Mouse (Mus musculus) erythroid progenitor cell, adult 5-6 weeks (primary cell): ENCODE data around the gene Pick1. TPM values are rescaled to one million over a fixed set of nuclear protein-coding genes. Genes with fewer than 3 reads are reported as not detected.

Source experiments
- total RNA-seq, 2 experiments: library from RNA; stranded (forward) in 1 of 2; stranded (reverse) in 1 of 2; fragments of 150-400 nt in 1 of 2; fragments of 186-747, 209-891 nt in 1 of 2; gene quantifications; 2 replicates each; pipeline versions ENCODE4 v1.2.3 to v1.2.4; 2015 to 2017; ENCODE audit warnings: low replicate concordance in 2 of 2

The Pick1 gene
- total RNA-seq, 2 experiments from 2014 or later, result 3.4 TPM; not detected in 1

Other genes with a start within 250 kb of the Pick1 start
- gene H1f0, start 200.7 kb upstream of the Pick1 start, total RNA-seq (2015; ENCODE audit: low replicate concordance), result 13.7 and 21.4 TPM in 2 replicates
- gene H1f0, start 200.7 kb upstream of the Pick1 start, total RNA-seq (2017; ENCODE audit: low replicate concordance), result 16.7 and 19.7 TPM in 2 replicates
- gene Galr3, start 187.3 kb upstream of the Pick1 start, total RNA-seq (2015; ENCODE audit: low replicate concordance), result not detected in 2 replicates
- gene Galr3, start 187.3 kb upstream of the Pick1 start, total RNA-seq (2017; ENCODE audit: low replicate concordance), result not detected in 2 replicates
- gene Ankrd54, start 166.3 kb upstream of the Pick1 start, total RNA-seq (2015; ENCODE audit: low replicate concordance), result 64.9 and 75.0 TPM in 2 replicates
- gene Ankrd54, start 166.3 kb upstream of the Pick1 start, total RNA-seq (2017; ENCODE audit: low replicate concordance), result 37.3 and 66.5 TPM in 2 replicates
- gene Eif3l, start 154.0 kb upstream of the Pick1 start, total RNA-seq (2015; ENCODE audit: low replicate concordance), result 50.1 and 69.2 TPM in 2 replicates
- gene Eif3l, start 154.0 kb upstream of the Pick1 start, total RNA-seq (2017; ENCODE audit: low replicate concordance), result 47.1 and 47.9 TPM in 2 replicates
- 0.72 TPM in 1 of 2 replicates, not detected in the other for gene Micall1, start 120.3 kb upstream of the Pick1 start, total RNA-seq (2015; ENCODE audit: low replicate concordance)
- gene Micall1, start 120.3 kb upstream of the Pick1 start, total RNA-seq (2017; ENCODE audit: low replicate concordance), result 1.7 and 4.1 TPM in 2 replicates
- 15.1 and 32.7 TPM in 2 replicates for gene Polr2f, start 88.2 kb upstream of the Pick1 start, total RNA-seq (2015; ENCODE audit: low replicate concordance)
- 17.0 and 20.3 TPM in 2 replicates for gene Polr2f, start 88.2 kb upstream of the Pick1 start, total RNA-seq (2017; ENCODE audit: low replicate concordance)
- not detected in 2 replicates for gene 1700088E04Rik, start 87.9 kb upstream of the Pick1 start, total RNA-seq (2015; ENCODE audit: low replicate concordance)
- gene 1700088E04Rik, start 87.9 kb upstream of the Pick1 start, total RNA-seq (2017; ENCODE audit: low replicate concordance), result not detected in 2 replicates
- gene Sox10, start 63.9 kb upstream of the Pick1 start, total RNA-seq (2015; ENCODE audit: low replicate concordance), result not detected in 2 replicates
- not detected in 2 replicates for gene Sox10, start 63.9 kb upstream of the Pick1 start, total RNA-seq (2017; ENCODE audit: low replicate concordance)
- not detected in 2 replicates for gene Gm49486, start 218 bp downstream of the Pick1 start, total RNA-seq (2015; ENCODE audit: low replicate concordance)
- not detected in 2 replicates for gene Gm49486, start 218 bp downstream of the Pick1 start, total RNA-seq (2017; ENCODE audit: low replicate concordance)
- gene Slc16a8, start 25.6 kb downstream of the Pick1 start, total RNA-seq (2015; ENCODE audit: low replicate concordance), result not detected in 2 replicates
- not detected in 2 replicates for gene Slc16a8, start 25.6 kb downstream of the Pick1 start, total RNA-seq (2017; ENCODE audit: low replicate concordance)
- not detected in 2 replicates for gene Baiap2l2, start 56.4 kb downstream of the Pick1 start, total RNA-seq (2015; ENCODE audit: low replicate concordance)
- not detected in 2 replicates for gene Baiap2l2, start 56.4 kb downstream of the Pick1 start, total RNA-seq (2017; ENCODE audit: low replicate concordance)
- gene Pla2g6, start 99.2 kb downstream of the Pick1 start, total RNA-seq (2015; ENCODE audit: low replicate concordance), result 3.8 and 4.3 TPM in 2 replicates
- gene Pla2g6, start 99.2 kb downstream of the Pick1 start, total RNA-seq (2017; ENCODE audit: low replicate concordance), result 2.1 and 7.5 TPM in 2 replicates
- gene Maff, start 117.4 kb downstream of the Pick1 start, total RNA-seq (2015; ENCODE audit: low replicate concordance), result not detected in 2 replicates
- gene Maff, start 117.4 kb downstream of the Pick1 start, total RNA-seq (2017; ENCODE audit: low replicate concordance), result not detected in 2 replicates
- gene Tmem184b, start 174.4 kb downstream of the Pick1 start, total RNA-seq (2015; ENCODE audit: low replicate concordance), result 0.84 and 3.6 TPM in 2 replicates
- gene Tmem184b, start 174.4 kb downstream of the Pick1 start, total RNA-seq (2017; ENCODE audit: low replicate concordance), result 0.39 TPM in 1 of 2 replicates, not detected in the other
- 6.8 and 18.9 TPM in 2 replicates for gene Csnk1e, start 226.4 kb downstream of the Pick1 start, total RNA-seq (2015; ENCODE audit: low replicate concordance)
- 2.1 and 2.9 TPM in 2 replicates for gene Csnk1e, start 226.4 kb downstream of the Pick1 start, total RNA-seq (2017; ENCODE audit: low replicate concordance)